Mouse (Mus musculus) lung, embryonic 14.5 days (tissue): ENCODE measurements around the gene Olfr799. TPM values are rescaled to one million over a fixed set of nuclear protein-coding genes. Genes with fewer than 3 reads are reported as not detected.

Experiments
- ATAC-seq: fragments of 200-750 bp; cut with Nextera tagmentation; 2 replicates; pipeline ENCODE4 v1.8.0; 2017; ENCODE audit warnings: mild to moderate bottlenecking, moderate TSS enrichment, moderate library complexity; ENCODE audit not compliant: insufficient read depth
- DNase-seq: peaks from one replicate; pipeline ENCODE4 v3.0.0-alpha.2; 2015
- H3K27ac ChIP-seq: fragments of 300-500 bp; sonication (generic); 2 replicates; pipeline ENCODE4 v1.5.1; 2014; ENCODE audit warnings: low read depth, mild to moderate bottlenecking, moderate library complexity
- H3K27me3 ChIP-seq: fragments of 300-500 bp; sonication (generic); 2 replicates; pipeline ENCODE4 v1.6.1; 2014; ENCODE audit warnings: low read length, control low read depth; ENCODE audit not compliant: insufficient read depth
- H3K36me3 ChIP-seq: fragments of 300-500 bp; sonication (generic); 2 replicates; pipeline ENCODE4 v1.6.1; 2014; ENCODE audit warnings: control low read depth; ENCODE audit not compliant: insufficient read depth
- H3K4me1 ChIP-seq: fragments of 300-500 bp; sonication (generic); 2 replicates; pipeline ENCODE4 v1.6.1; 2014; ENCODE audit warnings: antibody characterized with exemption, control low read depth; ENCODE audit not compliant: insufficient read depth
- H3K4me2 ChIP-seq: fragments of 300-500 bp; sonication (generic); 2 replicates; pipeline ENCODE4 v1.6.1; 2014; ENCODE audit warnings: mild to moderate bottlenecking
- H3K4me3 ChIP-seq: fragments of 300-500 bp; sonication (generic); 2 replicates; pipeline ENCODE4 v1.5.1; 2014; ENCODE audit warnings: low read depth, low read length
- H3K9ac ChIP-seq: fragments of 300-500 bp; sonication (generic); 2 replicates; pipeline ENCODE4 v1.6.1; 2014
- H3K9me3 ChIP-seq: fragments of 300-500 bp; sonication (generic); 2 replicates; pipeline ENCODE4 v1.6.1; 2016; ENCODE audit warnings: low read depth, low read length, control low read depth
- CTCF ChIP-seq: IDR thresholded peaks from 2 replicates; pipeline ENCODE4 v1.5.1; 2016; ENCODE audit warnings: antibody characterized with exemption, low read depth
- WGBS: fragments of 180-500 bp; shearing (Covaris S2); extraction: QIAGEN DNeasy Blood & Tissue Kit; methylation state at CpG from one replicate; pipeline ENCODE4 v1.1.7; 2014; 5-methylcytosine and 5-hydroxymethylcytosine counted together
- polyA plus RNA-seq: library from polyadenylated mRNA; unstranded; fragments of >200 nt; fragmentation: Nextera tagmentation; extraction: Ambion mirVana; gene quantifications from 2 replicates; pipeline ENCODE4 v1.2.1, GENCODE M21; 2014

The Olfr799 gene
- polyA plus RNA-seq, result not detected in 2 replicates

DNA sequence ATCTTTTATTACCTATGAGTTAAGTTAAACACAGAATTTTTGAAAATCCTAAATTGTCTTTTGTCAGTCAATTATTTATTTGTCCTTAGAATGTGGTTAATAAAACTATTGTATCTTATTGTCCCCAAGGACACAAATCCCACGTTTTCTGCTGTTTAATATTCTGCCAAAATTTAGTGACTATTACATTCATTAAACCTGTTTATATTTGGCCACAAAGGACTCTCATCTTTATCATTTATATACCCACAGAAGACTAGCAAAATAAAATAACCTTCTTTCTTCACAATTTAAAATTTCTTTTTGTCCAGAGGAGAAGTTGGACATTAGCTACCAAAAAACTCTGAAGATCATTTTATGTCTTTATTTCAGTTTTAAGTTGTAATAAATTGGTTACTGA is at the start of gene Olfr799:
Gene Olfr799, plus strand, starts transcription at position 301 of the 400 bp plus-strand sequence.
- H3K27me3 ChIP-seq, result no peaks in the 10 kb centered on the region
- no peak within 1 kb of the TSS for H3K27ac ChIP-seq
- no peak within 1 kb of the TSS for H3K9ac ChIP-seq
- H3K4me1 ChIP-seq, result no peaks in the 10 kb centered on the region
- H3K4me3 ChIP-seq, result no peak within 1 kb of the TSS
- DNase-seq (no peak), ATAC-seq (no peak)
- WGBS, result 14% methylated on average over 1 of the region's 1 CpGs
- no peak for TF ChIP-seq CTCF
- no peak within 1 kb of the TSS for H3K4me2 ChIP-seq
- H3K36me3 ChIP-seq, result no peaks in the 10 kb centered on the region
- H3K9me3 ChIP-seq, result no peaks in the 10 kb centered on the region

DNA sequence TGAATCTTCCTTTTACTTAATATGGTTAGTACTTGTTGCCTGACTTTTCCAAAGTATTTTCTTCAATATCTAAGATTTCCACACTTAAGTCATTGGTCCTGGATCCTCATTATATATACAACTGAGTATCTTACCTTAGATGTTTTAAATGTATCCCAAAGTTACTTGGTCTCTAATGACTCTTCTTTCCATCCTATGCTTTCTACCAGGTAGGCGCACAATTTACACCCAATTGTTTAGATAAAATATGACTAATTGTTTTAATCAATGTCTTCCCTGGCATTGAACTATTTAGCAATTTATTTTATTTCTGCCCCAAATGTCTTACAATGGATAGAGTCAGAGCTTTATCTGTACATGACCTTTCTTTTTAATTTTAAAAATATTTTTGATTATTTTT is 24.8 kb upstream of the Olfr799 start, which contains the start of gene Olfr796:
Gene Olfr796, minus strand, starts transcription at position 101 of the 400 bp plus-strand sequence.
- Histone ChIP-seq H3K27ac (no peak within 1 kb of the TSS), H3K9me3 (no peaks in the 10 kb centered on the region), H3K4me2 (no peak within 1 kb of the TSS), H3K36me3 (no peaks in the 10 kb centered on the region), H3K9ac (no peak within 1 kb of the TSS), H3K4me3 (no peak within 1 kb of the TSS), H3K4me1 (no peaks in the 10 kb centered on the region), H3K27me3 (no peaks in the 10 kb centered on the region)
- no peak for DNase-seq
- 93% methylated on average over 1 of the region's 1 CpGs for WGBS
- no peak for TF ChIP-seq CTCF
- ATAC-seq, result no peak

DNA sequence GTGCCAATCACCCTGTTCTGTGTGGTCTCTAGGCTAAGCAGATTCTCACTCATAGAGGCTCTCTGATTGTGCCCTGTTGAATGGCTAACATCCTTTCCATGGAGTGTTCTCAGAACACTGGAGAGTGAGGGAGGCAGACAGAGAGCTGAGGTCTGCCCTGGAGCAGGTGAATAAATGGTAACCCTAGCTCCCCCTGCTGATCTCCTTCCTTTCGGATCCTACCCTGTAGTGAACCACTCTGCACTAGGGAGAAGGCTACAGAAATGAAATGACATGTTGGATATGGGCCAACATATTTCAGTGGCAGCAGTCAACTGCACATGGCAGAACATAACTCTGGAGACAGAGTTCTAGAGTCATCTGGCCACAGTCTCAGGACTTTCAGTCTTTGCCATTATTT is 15.6 kb upstream of the Olfr799 start:
- Histone ChIP-seq H3K9ac (no peak overlapping the region), H3K4me1 (no peaks in the 10 kb centered on the region), H3K4me3 (no peak overlapping the region), H3K9me3 (no peaks in the 10 kb centered on the region), H3K27me3 (no peaks in the 10 kb centered on the region), H3K36me3 (no peaks in the 10 kb centered on the region), H3K4me2 (no peak overlapping the region), H3K27ac (no peak overlapping the region)
- no peak for TF ChIP-seq CTCF
- DNase-seq (peak; percentile 2), ATAC-seq (no peak; the same call in 1 of the 2 replicates)
- 11% methylated on average over 1 of the region's 1 CpGs for WGBS

DNA sequence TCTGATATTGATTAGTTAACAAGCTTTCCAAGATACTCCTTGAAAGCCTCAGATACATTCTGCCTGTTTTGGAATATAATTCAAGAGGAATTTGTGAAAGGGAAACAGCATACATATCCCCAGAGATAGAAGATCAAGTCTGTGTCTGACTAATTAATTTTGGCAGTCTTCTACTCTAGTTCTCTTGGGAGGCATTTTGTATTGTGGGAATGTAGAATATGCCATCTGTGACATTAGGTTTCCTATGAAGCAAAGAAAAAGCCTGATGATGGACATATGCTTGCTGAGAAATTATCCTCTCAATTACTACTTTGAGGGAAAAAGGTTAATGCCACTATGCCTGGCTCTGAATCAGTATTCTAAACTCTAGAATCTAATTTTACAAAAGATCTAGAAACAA is 14.0 kb upstream of the Olfr799 start:
- Histone ChIP-seq H3K4me2 (no peak overlapping the region), H3K9ac (no peak overlapping the region), H3K27me3 (no peaks in the 10 kb centered on the region), H3K9me3 (no peaks in the 10 kb centered on the region), H3K36me3 (no peaks in the 10 kb centered on the region), H3K4me3 (no peak overlapping the region), H3K27ac (no peak overlapping the region), H3K4me1 (no peaks in the 10 kb centered on the region)
- DNase-seq, result no peak
- TF ChIP-seq CTCF, result no peak
- no peak for ATAC-seq

DNA sequence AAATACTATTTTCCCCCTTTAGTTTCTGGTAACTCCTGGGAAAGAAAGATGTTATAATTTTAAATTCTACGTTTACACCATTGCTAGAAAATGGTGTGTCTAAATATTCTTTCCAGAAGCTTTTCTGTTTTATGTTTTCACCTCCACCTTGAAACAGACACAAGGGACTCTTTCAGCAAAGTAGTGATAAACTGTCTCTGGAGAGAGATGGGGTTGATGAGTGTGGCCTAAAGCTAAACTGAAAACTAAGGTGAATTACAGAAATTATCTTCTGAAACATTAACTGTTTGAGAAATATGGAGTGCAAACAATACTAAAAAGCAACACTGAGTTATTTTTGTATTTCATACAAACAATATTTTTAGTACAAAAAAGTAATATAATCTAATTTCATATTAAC is 9.4 kb upstream of the Olfr799 start, which contains the start of gene Olfr798:
Gene Olfr798, minus strand, starts transcription at position 101 of the 400 bp plus-strand sequence.
- no peak for TF ChIP-seq CTCF
- H3K27me3 ChIP-seq, result no peaks in the 10 kb centered on the region
- 83% methylated on average over 1 of the region's 1 CpGs for WGBS
- no peak within 1 kb of the TSS for H3K4me3 ChIP-seq
- ATAC-seq (no peak), DNase-seq (no peak)
- no peak within 1 kb of the TSS for H3K4me2 ChIP-seq
- H3K36me3 ChIP-seq, result no peaks in the 10 kb centered on the region
- H3K9me3 ChIP-seq, result no peaks in the 10 kb centered on the region
- no peaks in the 10 kb centered on the region for H3K4me1 ChIP-seq
- no peak within 1 kb of the TSS for H3K27ac ChIP-seq
- H3K9ac ChIP-seq, result no peak within 1 kb of the TSS

DNA sequence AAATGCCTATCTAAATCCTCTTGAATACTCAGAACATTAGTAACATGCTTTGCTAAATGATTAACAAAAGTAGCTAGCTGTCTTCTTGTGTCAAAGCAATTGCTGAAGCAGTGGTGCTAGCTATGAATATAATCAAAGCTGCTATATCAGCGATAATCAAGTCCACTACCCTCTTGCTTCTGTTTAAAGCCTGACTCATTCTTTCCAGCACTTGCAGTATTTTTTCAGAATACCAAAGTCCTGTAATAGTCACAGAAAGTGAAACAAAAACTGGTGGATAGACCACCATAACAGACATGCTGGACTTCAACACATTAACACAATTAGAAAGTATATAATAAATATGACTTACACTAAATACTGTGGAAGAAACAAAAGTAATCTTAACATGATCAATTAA is 14.5 kb downstream of the Olfr799 start:
- Histone ChIP-seq H3K36me3 (no peaks in the 10 kb centered on the region), H3K27ac (no peak overlapping the region), H3K27me3 (no peaks in the 10 kb centered on the region), H3K4me2 (no peak overlapping the region), H3K4me1 (no peaks in the 10 kb centered on the region), H3K9ac (no peak overlapping the region), H3K9me3 (no peaks in the 10 kb centered on the region), H3K4me3 (no peak overlapping the region)
- TF ChIP-seq CTCF, result no peak
- ATAC-seq (no peak), DNase-seq (no peak)
- WGBS, result 75% methylated on average over 1 of the region's 1 CpGs

- Histone ChIP-seq H3K4me1 (no peaks in the 10 kb centered on the region), H3K4me2 (no peak within 1 kb of the TSS), H3K27me3 (no peaks in the 10 kb centered on the region), H3K36me3 (no peaks in the 10 kb centered on the region), H3K4me3 (no peak within 1 kb of the TSS), H3K9ac (no peak within 1 kb of the TSS), H3K27ac (no peak within 1 kb of the TSS), H3K9me3 (no peaks in the 10 kb centered on the region)
- ATAC-seq, result no peak
- no peak for TF ChIP-seq CTCF
- no peak for DNase-seq
Observed at GRCm38 (mm10) chr10:129657394-129657793, 20.1 kb downstream of the Olfr799 start, which contains the start of gene Olfr800. Olfr800 (plus strand) TSS chr10:129657694.

- H3K36me3 ChIP-seq, result no peaks in the 10 kb centered on the region
Observed at GRCm38 (mm10) chr10:129673765-129674164, 36.5 kb downstream of the Olfr799 start, which contains the start of gene Olfr801. Olfr801 (minus strand) TSS chr10:129673865.

More at GRCm38 (mm10) chr10:129673765-129674164, 36.5 kb downstream of the Olfr799 start, which contains the start of gene Olfr801:
- H3K9ac ChIP-seq, result no peak within 1 kb of the TSS
- no peaks in the 10 kb centered on the region for H3K9me3 ChIP-seq
- H3K4me1 ChIP-seq, result no peaks in the 10 kb centered on the region
- DNase-seq, result no peak
- ATAC-seq, result no peak
- H3K4me3 ChIP-seq, result no peak within 1 kb of the TSS
- 67% methylated on average over 1 of the region's 1 CpGs for WGBS
- no peak for TF ChIP-seq CTCF
- no peak within 1 kb of the TSS for H3K27ac ChIP-seq
- no peak within 1 kb of the TSS for H3K4me2 ChIP-seq
- H3K27me3 ChIP-seq, result no peaks in the 10 kb centered on the region
